Mouse (Mus musculus): Measurements from ENCODE around the gene Eif5b. TPM values are rescaled to one million over a fixed set of nuclear protein-coding genes. Genes with fewer than 3 reads are reported as not detected.

Gene Eif5b
- total and polyA plus RNA-seq, 2 experiments = 3.4 to 17.1 TPM

DNA sequence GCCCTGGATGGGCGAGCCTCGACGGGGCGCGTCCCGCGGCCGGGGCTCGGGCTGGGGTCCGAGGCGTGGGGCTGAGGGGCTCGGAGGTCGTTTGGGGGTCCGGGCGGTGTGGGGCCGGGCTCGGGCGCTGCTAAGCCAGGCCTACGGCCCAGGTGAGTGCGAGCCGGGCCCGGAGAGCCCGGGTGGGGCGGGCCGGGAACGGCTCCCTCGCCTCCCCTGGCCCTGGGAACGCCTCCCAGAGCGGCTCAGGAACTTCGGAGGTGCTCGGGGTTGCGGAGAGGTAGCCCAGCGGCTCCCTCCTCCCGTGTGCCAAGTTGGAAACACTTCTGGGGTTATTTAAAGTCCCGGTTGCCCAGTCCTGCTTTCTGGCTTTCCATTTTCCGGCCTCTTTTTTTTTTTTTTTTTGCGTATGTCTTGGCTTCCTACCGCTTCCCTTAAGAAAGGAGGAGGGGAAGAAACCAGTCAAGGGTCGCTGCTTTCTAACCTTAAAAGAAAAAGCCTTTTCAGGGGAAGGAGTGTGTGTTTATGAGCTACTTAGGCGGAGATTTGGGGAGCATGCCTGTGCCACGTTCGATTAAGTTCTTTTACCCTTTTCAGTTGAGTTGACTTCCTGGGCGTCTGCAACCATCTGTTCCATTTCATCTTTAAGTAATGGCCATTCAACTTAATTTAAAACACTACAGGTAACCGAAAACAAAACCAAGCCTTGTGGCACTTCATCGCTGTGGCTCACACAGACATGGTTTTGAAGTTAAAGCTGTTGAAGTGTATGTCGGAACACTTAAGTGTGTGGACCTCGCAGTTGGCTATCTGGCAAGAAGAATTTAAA is 775 bp downstream of the Eif5b start:
- peaks cover 7% of the 10 kb centered on the region; the same call in 1 of the 2 replicates for H3K4me1 ChIP-seq (ENCODE audit: control insufficient read depth, insufficient read depth, low read length)
- peak; percentile 47 for DNase-seq (ENCODE audit: extremely low read depth, low read depth, low spot score)
- WGBS = 3% methylated on average over 47 of the region's 47 CpGs

DNA sequence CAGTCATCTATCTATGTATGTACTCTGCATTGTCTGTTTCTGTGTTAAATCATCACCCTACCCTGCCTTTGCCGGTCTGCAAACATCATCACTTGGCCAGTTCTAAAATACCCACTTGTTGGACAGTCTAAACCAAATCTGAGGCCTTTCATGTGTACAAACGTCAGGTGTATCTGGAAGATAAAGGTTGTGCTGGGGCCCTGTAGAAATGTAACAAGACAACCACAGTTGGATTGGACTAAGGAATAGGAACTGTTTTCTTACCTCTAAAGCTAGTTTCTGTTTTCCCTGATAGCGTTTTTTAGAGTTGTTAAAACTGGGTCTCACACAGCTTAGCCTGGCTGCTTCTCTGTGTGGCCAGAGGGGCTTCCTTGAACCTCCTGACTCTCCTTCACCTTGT is 1.7 kb downstream of the Eif5b start:
- TF ChIP-seq POLR2A (IDR thresholded peaks at IDR 0.05; ENCODE audit: extremely low read depth, insufficient read depth, low read length) (no peak), CTCF (IDR thresholded peaks at IDR 0.05; ENCODE audit: low read depth, low read length) (no peak)
- no peak overlapping the region for H3K27ac ChIP-seq (replicated peaks; ENCODE audit: insufficient read depth, low read depth, low read length)
- peaks cover 18% of the 10 kb centered on the region; the same call in 1 of the 2 replicates for H3K79me2 ChIP-seq (ENCODE audit: control insufficient read depth, insufficient read depth, low read length)
- peaks cover 7% of the 10 kb centered on the region; the same call in 1 of the 2 replicates for H3K4me1 ChIP-seq (ENCODE audit: control insufficient read depth, insufficient read depth, low read length)
- H3K27me3 ChIP-seq (ENCODE audit: control insufficient read depth, insufficient read depth, low read length) = no peaks in the 10 kb centered on the region
- H3K4me3 ChIP-seq (ENCODE audit: insufficient read depth, low read depth, low read length) = no peak overlapping the region
- no peak overlapping the region for H3K9ac ChIP-seq (ENCODE audit: low read depth, low read length)
- 32% methylated on average over 3 of the region's 3 CpGs for WGBS
- DNase-seq (ENCODE audit: extremely low read depth, low read depth, low spot score) = no peak
- peaks cover 3% of the 10 kb centered on the region for H3K36me3 ChIP-seq (ENCODE audit: control insufficient read depth, insufficient read depth, low read length)

More for the DNA sequence above, 775 bp downstream of the Eif5b start:
- TF ChIP-seq CTCF (IDR thresholded peaks at IDR 0.05; ENCODE audit: low read depth, low read length) (no peak), POLR2A (IDR thresholded peaks at IDR 0.05; ENCODE audit: extremely low read depth, insufficient read depth, low read length) (no peak)
- H3K9ac ChIP-seq (ENCODE audit: low read depth, low read length) = peak overlapping the region; percentile 95
- peaks cover 5% of the 10 kb centered on the region for H3K36me3 ChIP-seq (ENCODE audit: control insufficient read depth, insufficient read depth, low read length)
- H3K27me3 ChIP-seq (ENCODE audit: control insufficient read depth, insufficient read depth, low read length) = no peaks in the 10 kb centered on the region
- peak overlapping the region; percentile 78 for H3K27ac ChIP-seq (replicated peaks; ENCODE audit: insufficient read depth, low read depth, low read length)
- peak overlapping the region; percentile 97 for H3K4me3 ChIP-seq (ENCODE audit: insufficient read depth, low read depth, low read length)
- peaks cover 14% of the 10 kb centered on the region; the same call in 1 of the 2 replicates for H3K79me2 ChIP-seq (ENCODE audit: control insufficient read depth, insufficient read depth, low read length)

DNA sequence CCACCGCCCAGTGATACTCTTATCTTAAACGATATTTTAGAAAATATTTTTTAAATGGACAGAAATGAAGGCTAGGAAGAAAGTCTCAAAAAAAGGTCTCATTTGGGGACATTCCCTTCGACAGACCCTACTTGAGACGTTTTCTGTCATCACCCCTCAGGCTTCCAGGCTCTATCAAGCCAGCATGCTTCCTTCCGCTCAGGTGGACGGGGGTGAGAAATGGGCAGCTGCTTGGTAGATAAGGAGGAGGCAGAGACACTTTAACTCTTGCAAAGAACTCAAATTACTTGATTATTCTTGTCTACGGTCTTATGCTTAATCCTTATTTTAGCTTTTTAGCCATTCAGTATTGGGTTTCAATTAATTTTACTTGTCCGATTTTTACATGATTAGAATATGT is 3.0 kb downstream of the Eif5b start:
- 91% methylated on average over 8 of the region's 8 CpGs for WGBS
- peaks cover 22% of the 10 kb centered on the region; the same call in 1 of the 2 replicates for H3K79me2 ChIP-seq (ENCODE audit: control insufficient read depth, insufficient read depth, low read length)
- DNase-seq (ENCODE audit: extremely low read depth, low read depth, low spot score) = no peak
- no peaks in the 10 kb centered on the region for H3K36me3 ChIP-seq (ENCODE audit: control insufficient read depth, insufficient read depth, low read length)
- no peaks in the 10 kb centered on the region for H3K27me3 ChIP-seq (ENCODE audit: control insufficient read depth, insufficient read depth, low read length)
- H3K9ac ChIP-seq (ENCODE audit: low read depth, low read length) = no peak overlapping the region
- peaks cover 10% of the 10 kb centered on the region for H3K4me1 ChIP-seq (ENCODE audit: control insufficient read depth, insufficient read depth, low read length)
- H3K4me3 ChIP-seq (ENCODE audit: insufficient read depth, low read depth, low read length) = no peak overlapping the region
- no peak overlapping the region for H3K27ac ChIP-seq (replicated peaks; ENCODE audit: insufficient read depth, low read depth, low read length)
- TF ChIP-seq POLR2A (IDR thresholded peaks at IDR 0.05; ENCODE audit: extremely low read depth, insufficient read depth, low read length) (no peak), CTCF (IDR thresholded peaks at IDR 0.05; ENCODE audit: low read depth, low read length) (no peak)

DNA sequence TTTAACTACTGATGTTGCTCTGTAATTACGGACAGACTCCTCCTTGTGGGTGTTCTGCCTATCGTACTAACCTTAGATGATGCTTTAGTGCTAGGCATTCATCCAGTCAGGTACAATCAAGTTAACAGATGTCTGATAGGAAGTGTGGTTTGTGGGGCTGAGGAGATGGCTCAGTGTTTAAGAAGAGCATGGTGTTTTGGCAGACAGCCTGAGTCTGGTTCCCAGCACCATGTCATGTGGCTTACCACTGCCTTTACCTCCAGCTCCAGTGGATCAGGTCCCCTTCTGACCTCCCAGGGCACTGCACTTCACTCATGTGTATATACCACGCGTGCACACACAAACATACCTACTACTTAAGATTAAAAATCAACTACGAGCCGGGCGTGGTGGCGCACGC is 4.1 kb downstream of the Eif5b start:
- no peaks in the 10 kb centered on the region for H3K27me3 ChIP-seq (ENCODE audit: control insufficient read depth, insufficient read depth, low read length)
- peaks cover 28% of the 10 kb centered on the region; the same call in 1 of the 2 replicates for H3K79me2 ChIP-seq (ENCODE audit: control insufficient read depth, insufficient read depth, low read length)
- no peak for DNase-seq (ENCODE audit: extremely low read depth, low read depth, low spot score)
- H3K4me1 ChIP-seq (ENCODE audit: control insufficient read depth, insufficient read depth, low read length) = peaks cover 10% of the 10 kb centered on the region
- no peak overlapping the region for H3K9ac ChIP-seq (ENCODE audit: low read depth, low read length)
- H3K36me3 ChIP-seq (ENCODE audit: control insufficient read depth, insufficient read depth, low read length) = no peaks in the 10 kb centered on the region
- TF ChIP-seq CTCF (IDR thresholded peaks at IDR 0.05; ENCODE audit: low read depth, low read length) = no peak
- no peak for TF ChIP-seq POLR2A (IDR thresholded peaks at IDR 0.05; ENCODE audit: extremely low read depth, insufficient read depth, low read length)
- 98% methylated on average over 9 of the region's 9 CpGs for WGBS
- no peak overlapping the region for H3K27ac ChIP-seq (replicated peaks; ENCODE audit: insufficient read depth, low read depth, low read length)
- no peak overlapping the region for H3K4me3 ChIP-seq (ENCODE audit: insufficient read depth, low read depth, low read length)

DNA sequence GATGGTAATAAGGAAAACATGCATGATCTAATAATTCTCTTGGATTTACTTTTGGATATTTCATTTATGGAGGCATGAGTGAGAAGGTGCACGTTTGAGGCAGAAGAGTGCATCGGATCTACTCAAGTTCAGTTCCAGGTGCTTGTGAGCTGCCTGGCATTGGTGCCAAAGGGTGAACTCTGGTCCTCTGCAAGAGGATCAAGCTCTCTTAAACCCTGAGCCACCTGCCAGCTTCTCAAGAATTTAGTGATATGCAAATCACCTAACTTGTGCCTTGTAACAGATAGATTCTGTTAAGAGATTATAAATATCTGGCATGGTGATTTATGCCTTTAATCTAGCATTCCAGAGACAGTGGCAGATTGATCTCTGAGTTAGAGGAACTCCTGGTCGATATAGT is 5.2 kb downstream of the Eif5b start:
- no peak overlapping the region for H3K9ac ChIP-seq (ENCODE audit: low read depth, low read length)
- no peak overlapping the region for H3K4me3 ChIP-seq (ENCODE audit: insufficient read depth, low read depth, low read length)
- DNase-seq (ENCODE audit: extremely low read depth, low read depth, low spot score) = no peak
- H3K27ac ChIP-seq (replicated peaks; ENCODE audit: insufficient read depth, low read depth, low read length) = no peak overlapping the region
- 51% methylated on average over 3 of the region's 3 CpGs for WGBS
- no peaks in the 10 kb centered on the region for H3K27me3 ChIP-seq (ENCODE audit: control insufficient read depth, insufficient read depth, low read length)
- no peak for TF ChIP-seq POLR2A (IDR thresholded peaks at IDR 0.05; ENCODE audit: extremely low read depth, insufficient read depth, low read length)
- no peak for TF ChIP-seq CTCF (IDR thresholded peaks at IDR 0.05; ENCODE audit: low read depth, low read length)
- peaks cover 35% of the 10 kb centered on the region; the same call in 1 of the 2 replicates for H3K79me2 ChIP-seq (ENCODE audit: control insufficient read depth, insufficient read depth, low read length)
- no peaks in the 10 kb centered on the region for H3K36me3 ChIP-seq (ENCODE audit: control insufficient read depth, insufficient read depth, low read length)
- H3K4me1 ChIP-seq (ENCODE audit: control insufficient read depth, insufficient read depth, low read length) = peaks cover 11% of the 10 kb centered on the region

DNA sequence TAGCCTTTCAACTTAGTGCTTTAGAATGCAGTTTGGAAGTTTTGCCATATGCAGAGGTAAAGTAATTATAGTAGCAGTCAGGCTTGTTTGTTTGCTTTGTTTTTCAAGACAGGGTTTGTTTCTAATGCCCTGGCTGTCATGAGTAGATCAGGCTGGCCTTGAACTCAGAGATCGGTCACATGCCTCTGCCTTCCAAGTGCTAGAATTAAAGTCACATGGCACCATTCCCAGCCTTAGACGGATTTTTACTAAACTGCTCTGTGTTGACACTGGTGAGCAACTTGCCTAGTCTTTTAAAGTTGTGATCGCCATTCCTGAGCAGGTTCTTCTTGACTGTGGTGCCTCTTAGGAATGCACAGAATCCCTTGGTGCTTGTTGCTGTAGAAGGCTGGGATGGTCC is 8.9 kb downstream of the Eif5b start:
- H3K79me2 ChIP-seq (ENCODE audit: control insufficient read depth, insufficient read depth, low read length) = peaks cover 41% of the 10 kb centered on the region; the same call in 1 of the 2 replicates
- H3K4me3 ChIP-seq (ENCODE audit: insufficient read depth, low read depth, low read length) = no peak overlapping the region
- peaks cover 9% of the 10 kb centered on the region for H3K4me1 ChIP-seq (ENCODE audit: control insufficient read depth, insufficient read depth, low read length)
- WGBS = 18% methylated on average over 3 of the region's 3 CpGs
- TF ChIP-seq CTCF (IDR thresholded peaks at IDR 0.05; ENCODE audit: low read depth, low read length) (no peak), POLR2A (IDR thresholded peaks at IDR 0.05; ENCODE audit: extremely low read depth, insufficient read depth, low read length) (no peak)
- no peaks in the 10 kb centered on the region for H3K36me3 ChIP-seq (ENCODE audit: control insufficient read depth, insufficient read depth, low read length)
- no peak overlapping the region for H3K27ac ChIP-seq (replicated peaks; ENCODE audit: insufficient read depth, low read depth, low read length)
- no peaks in the 10 kb centered on the region for H3K27me3 ChIP-seq (ENCODE audit: control insufficient read depth, insufficient read depth, low read length)
- peak; percentile 85 for DNase-seq (ENCODE audit: extremely low read depth, low read depth, low spot score)
- H3K9ac ChIP-seq (ENCODE audit: low read depth, low read length) = no peak overlapping the region

Measured in liver, adult 2 months (tissue).